Mouse (Mus musculus): ENCODE measurements at regions not wholly inside any gene's neighbourhood (a gene's known extent, or its start where the extent isn't known, plus 50 kb on each side); places are given as distances from the start of the nearest gene placed in this dataset.

- no peak for TF ChIP-seq CTCF (IDR thresholded peaks at IDR 0.05; ENCODE audit: low read depth, low read length)
- TF ChIP-seq POLR2A (IDR thresholded peaks at IDR 0.05; ENCODE audit: extremely low read depth, insufficient read depth, low read length) = no peak
These were observed 244.9 kb upstream of the Maf start for GRCm38 (mm10) chr8:115952496-115952895.

Measured in liver, adult 2 months (tissue).